Mouse (Mus musculus) forebrain, embryonic 16.5 days (tissue): ENCODE measurements at regions not wholly inside any gene's neighbourhood (a gene's known extent, or its start where the extent isn't known, plus 50 kb on each side); places are given as distances from the start of the nearest gene placed in this dataset.

Source experiments
- ATAC-seq: fragments of 200-750 bp; cut with Nextera tagmentation; 2 replicates; pipeline ENCODE4 v1.8.0; 2017; ENCODE audit warnings: mild to moderate bottlenecking, moderate library complexity
- H3K27ac ChIP-seq: fragments of 300-500 bp; sonication (generic); 2 replicates; pipeline ENCODE4 v1.5.1; 2014; ENCODE audit warnings: low read length, control low read depth
- H3K27me3 ChIP-seq: fragments of 300-500 bp; sonication (generic); replicated peaks from 2 replicates; pipeline ENCODE4 v1.6.1; 2014; ENCODE audit warnings: low read length; ENCODE audit not compliant: control insufficient read depth, insufficient read depth
- H3K36me3 ChIP-seq: fragments of 300-500 bp; sonication (generic); 2 replicates; pipeline ENCODE4 v1.6.1; 2014; ENCODE audit not compliant: control insufficient read depth, insufficient read depth
- H3K4me1 ChIP-seq: fragments of 300-500 bp; sonication (generic); replicated peaks from 2 replicates; pipeline ENCODE4 v1.6.1; 2014; ENCODE audit warnings: low read length; ENCODE audit not compliant: control insufficient read depth, insufficient read depth
- H3K4me2 ChIP-seq: fragments of 300-500 bp; sonication (generic); 2 replicates; pipeline ENCODE4 v1.6.1; 2014; ENCODE audit warnings: mild to moderate bottlenecking, low read length, control low read depth
- H3K4me3 ChIP-seq: fragments of 300-500 bp; sonication (generic); replicated peaks from 2 replicates; pipeline ENCODE4 v1.5.1; 2014; ENCODE audit warnings: mild to moderate bottlenecking, low read length, control low read depth
- H3K9ac ChIP-seq: fragments of 300-500 bp; sonication (generic); replicated peaks from 2 replicates; pipeline ENCODE4 v1.6.1; 2014; ENCODE audit warnings: low read depth, low read length, control low read depth
- H3K9me3 ChIP-seq: fragments of 300-500 bp; sonication (generic); 2 replicates; pipeline ENCODE4 v1.6.1; 2016; ENCODE audit warnings: low read length; ENCODE audit not compliant: control insufficient read depth
- WGBS: fragments of 180-500 bp; shearing (Covaris S2); extraction: QIAGEN DNeasy Blood & Tissue Kit; methylation state at CpG from one replicate; pipeline ENCODE4 v1.1.7; 2014; 5-methylcytosine and 5-hydroxymethylcytosine counted together

DNA sequence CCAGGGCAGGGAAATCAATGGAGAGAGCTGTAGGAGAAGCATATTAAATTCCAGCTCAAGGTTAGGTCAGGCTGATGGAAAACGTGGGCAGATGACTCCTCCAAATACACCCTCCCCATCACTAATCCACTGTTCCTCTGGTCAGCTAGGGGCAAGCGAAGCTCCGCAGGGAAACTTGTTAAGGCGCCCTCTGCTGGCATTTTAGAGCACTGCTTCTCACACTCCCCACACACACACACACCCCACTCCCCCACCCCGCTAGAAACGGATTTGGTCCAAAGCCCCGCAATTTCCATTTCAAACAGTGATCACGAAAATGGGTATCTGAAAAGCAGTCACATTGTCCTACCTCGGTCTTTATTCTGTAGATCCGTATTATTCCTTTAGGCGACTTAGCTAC is 259.0 kb upstream of the Gpc5 start:
- H3K4me3 ChIP-seq, result no peak overlapping the region
- 61% methylated on average over 11 of the region's 11 CpGs for WGBS
- H3K27me3 ChIP-seq, result no peaks in the 10 kb centered on the region
- no peak for ATAC-seq
- H3K4me1 ChIP-seq, result no peaks in the 10 kb centered on the region
- H3K36me3 ChIP-seq, result no peaks in the 10 kb centered on the region
- no peak overlapping the region for H3K4me2 ChIP-seq
- H3K27ac ChIP-seq, result no peak overlapping the region
- H3K9me3 ChIP-seq, result no peaks in the 10 kb centered on the region
- no peak overlapping the region for H3K9ac ChIP-seq

DNA sequence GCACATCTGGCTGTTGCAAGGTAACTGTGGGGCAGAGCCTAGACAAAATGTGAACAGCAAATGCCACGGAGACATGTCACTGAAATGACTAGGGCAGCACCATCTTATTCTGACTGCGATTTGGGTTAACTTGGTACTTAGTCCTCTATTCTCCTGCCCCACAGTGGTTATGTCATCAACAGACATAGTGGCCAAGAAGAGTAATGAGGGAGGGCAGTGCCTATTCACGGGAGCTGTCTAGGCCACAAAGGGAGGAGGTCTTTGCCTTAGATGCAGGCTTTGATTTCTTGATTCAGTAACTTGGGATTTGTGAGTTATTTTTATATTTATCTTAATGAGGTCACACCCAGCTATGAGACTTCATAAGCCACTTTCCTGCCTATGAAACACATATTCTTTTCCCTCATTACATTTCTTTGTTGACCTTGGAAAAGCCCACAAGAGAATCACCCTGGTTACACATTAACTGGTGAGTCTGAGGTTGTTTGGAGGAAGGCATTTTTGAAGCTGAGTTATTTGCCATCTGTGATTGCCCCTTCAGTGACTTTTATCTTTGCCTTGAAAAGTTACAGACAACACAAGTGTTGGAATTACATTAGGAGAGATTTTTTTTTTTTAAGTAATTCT is 255.2 kb upstream of the Gpc5 start:
- 67% methylated on average over 3 of the region's 3 CpGs for WGBS
- no peaks in the 10 kb centered on the region for H3K9me3 ChIP-seq
- H3K4me1 ChIP-seq, result no peaks in the 10 kb centered on the region
- H3K4me3 ChIP-seq, result no peak overlapping the region
- ATAC-seq, result no peak
- no peaks in the 10 kb centered on the region for H3K27me3 ChIP-seq
- no peak overlapping the region for H3K27ac ChIP-seq
- H3K36me3 ChIP-seq, result no peaks in the 10 kb centered on the region
- no peak overlapping the region for H3K4me2 ChIP-seq
- H3K9ac ChIP-seq, result no peak overlapping the region

DNA sequence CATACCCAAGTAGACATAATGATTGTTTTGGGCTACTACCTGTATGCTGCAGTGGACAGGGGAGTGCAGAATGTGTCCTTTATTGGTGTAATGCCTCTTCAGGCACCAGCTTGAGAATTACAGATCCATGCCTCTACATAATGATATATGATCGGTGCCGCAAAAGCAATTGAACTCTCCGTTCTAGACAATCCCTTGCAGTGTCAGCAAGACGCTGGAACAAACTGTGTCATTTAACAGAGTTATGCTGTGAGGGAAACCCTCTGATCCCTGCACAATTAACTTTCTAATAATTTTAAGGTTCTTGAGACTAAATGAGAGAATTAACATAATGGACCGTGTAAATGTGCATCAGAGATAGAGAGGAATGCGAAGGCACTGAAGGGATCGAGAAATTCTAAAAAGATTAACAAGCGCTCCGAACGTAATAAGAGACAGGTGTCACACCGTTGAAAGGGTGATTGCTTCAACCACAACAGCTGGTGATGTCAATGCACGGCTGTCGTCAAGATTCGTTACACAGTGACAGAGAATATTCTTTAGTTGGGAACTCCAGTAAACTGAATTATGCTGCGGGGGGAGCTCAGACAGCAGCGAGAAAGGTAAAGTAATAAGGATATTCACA is 254.3 kb upstream of the Gpc5 start:
- no peak for ATAC-seq
- Histone ChIP-seq H3K9me3 (no peaks in the 10 kb centered on the region), H3K4me2 (peak overlapping the region; percentile 16), H3K4me1 (no peaks in the 10 kb centered on the region), H3K36me3 (no peaks in the 10 kb centered on the region), H3K4me3 (no peak overlapping the region), H3K27me3 (no peaks in the 10 kb centered on the region), H3K9ac (no peak overlapping the region), H3K27ac (no peak overlapping the region)
- WGBS, result 19% methylated on average over 16 of the region's 16 CpGs

DNA sequence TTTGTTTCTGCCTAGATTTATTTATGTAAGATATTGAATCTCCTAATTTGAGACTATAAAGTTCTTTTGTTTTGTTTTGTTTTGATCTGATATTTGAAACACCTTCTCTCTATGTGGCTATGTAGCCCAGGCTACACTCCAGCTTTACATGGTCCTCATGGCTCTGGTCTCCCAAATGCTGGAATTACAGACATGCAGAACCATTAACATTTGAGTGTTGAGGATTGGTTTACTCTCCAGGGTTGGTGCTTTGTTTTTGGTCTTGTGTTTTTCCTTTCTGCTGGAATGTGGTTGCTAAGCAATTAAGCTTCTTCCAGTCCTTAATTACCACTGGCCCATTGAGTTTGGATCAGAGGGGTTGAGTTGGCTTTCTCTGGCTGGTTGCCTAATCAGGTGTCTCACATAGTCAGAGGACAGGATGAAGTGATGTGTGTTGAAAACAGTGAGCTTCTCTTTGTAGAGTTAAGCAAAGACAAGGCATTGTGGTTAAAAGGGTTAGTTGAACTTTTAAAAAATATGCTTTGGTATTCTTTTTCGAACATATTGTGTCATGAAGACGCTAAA is 252.6 kb upstream of the Gpc5 start:
- Histone ChIP-seq H3K36me3 (no peaks in the 10 kb centered on the region), H3K4me2 (no peak overlapping the region), H3K4me1 (0 out of 2 replicates have a peak, but pooled peaks cover 2% of the 10 kb centered on the region), H3K9ac (no peak overlapping the region), H3K27me3 (no peaks in the 10 kb centered on the region), H3K27ac (no peak overlapping the region), H3K9me3 (no peaks in the 10 kb centered on the region), H3K4me3 (no peak overlapping the region)
- 13% methylated on average over 2 of the region's 2 CpGs for WGBS
- peak; percentile 55 for ATAC-seq

DNA sequence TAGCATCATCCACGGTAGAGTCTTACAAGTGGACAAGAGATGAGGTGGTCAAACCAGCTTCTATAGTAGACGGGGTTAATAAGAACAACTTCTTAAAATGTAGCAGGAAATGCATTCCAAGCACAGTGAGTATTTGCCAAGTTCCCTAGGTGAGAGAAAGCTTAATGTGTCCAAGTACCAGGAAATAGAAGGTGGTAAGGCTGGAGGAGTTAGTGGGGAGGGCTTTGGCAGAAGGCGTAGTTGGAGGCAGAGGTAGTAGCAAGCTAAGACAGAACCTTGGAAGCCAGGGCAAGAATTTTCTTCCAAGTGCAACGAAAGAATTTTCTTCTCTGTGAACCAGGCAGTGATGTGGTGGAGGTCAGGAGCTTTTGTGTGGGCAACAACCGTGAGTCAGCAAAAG is 251.2 kb upstream of the Gpc5 start:
- Histone ChIP-seq H3K27ac (no peak overlapping the region), H3K4me2 (no peak overlapping the region), H3K27me3 (no peaks in the 10 kb centered on the region), H3K9ac (no peak overlapping the region), H3K4me1 (0 out of 2 replicates have a peak, but pooled peaks cover 2% of the 10 kb centered on the region), H3K9me3 (no peaks in the 10 kb centered on the region), H3K4me3 (no peak overlapping the region), H3K36me3 (no peaks in the 10 kb centered on the region)
- no peak for ATAC-seq
- 82% methylated on average over 5 of the region's 5 CpGs for WGBS

DNA sequence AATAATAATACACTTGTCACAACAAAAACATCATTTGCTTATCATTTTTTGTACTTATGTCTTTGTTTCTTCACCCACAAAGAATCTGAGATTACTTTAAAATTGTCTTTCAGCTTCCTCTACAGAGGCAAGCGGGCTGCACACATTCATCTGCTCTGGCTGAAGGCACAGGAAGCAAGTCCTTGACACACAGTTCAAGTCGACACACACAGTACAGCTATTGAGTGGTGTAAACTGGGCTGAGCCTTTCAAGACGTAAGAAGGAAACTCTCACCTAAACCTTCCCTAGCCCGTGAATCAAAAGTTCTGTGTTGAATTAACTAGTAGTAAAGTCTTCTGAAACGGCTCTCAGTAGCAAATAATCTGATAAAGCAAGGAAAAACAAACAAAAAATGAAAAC is 250.5 kb upstream of the Gpc5 start:
- H3K9me3 ChIP-seq, result no peaks in the 10 kb centered on the region
- H3K4me3 ChIP-seq, result no peak overlapping the region
- H3K36me3 ChIP-seq, result no peaks in the 10 kb centered on the region
- H3K27ac ChIP-seq, result no peak overlapping the region
- H3K4me1 ChIP-seq, result 0 out of 2 replicates have a peak, but pooled peaks cover 2% of the 10 kb centered on the region
- no peaks in the 10 kb centered on the region for H3K27me3 ChIP-seq
- H3K4me2 ChIP-seq, result no peak overlapping the region
- no peak for ATAC-seq
- no peak overlapping the region for H3K9ac ChIP-seq
- 68% methylated on average over 5 of the region's 5 CpGs for WGBS

DNA sequence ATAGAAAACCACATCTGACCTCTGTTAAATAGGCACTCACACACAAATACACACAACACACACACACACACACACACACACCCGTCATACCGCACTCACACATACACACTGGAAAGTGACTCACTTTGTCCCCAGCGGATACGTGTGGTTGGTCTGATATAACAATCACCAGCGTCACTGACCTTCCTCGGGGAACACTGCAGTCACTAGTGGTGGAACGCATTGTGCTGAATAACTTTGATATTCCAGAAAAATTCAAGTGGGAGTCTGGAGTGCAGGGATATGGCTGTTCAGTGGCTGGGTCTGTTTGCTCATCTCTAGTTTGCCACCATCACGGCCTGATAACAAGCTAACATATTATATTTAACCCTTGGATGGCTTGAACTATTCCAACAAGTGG is 249.7 kb upstream of the Gpc5 start:
- Histone ChIP-seq H3K27ac (no peak overlapping the region), H3K9ac (no peak overlapping the region), H3K4me3 (no peak overlapping the region), H3K9me3 (no peaks in the 10 kb centered on the region), H3K36me3 (no peaks in the 10 kb centered on the region), H3K4me1 (0 out of 2 replicates have a peak, but pooled peaks cover 2% of the 10 kb centered on the region), H3K4me2 (no peak overlapping the region), H3K27me3 (no peaks in the 10 kb centered on the region)
- WGBS, result 85% methylated on average over 8 of the region's 8 CpGs
- no peak for ATAC-seq

DNA sequence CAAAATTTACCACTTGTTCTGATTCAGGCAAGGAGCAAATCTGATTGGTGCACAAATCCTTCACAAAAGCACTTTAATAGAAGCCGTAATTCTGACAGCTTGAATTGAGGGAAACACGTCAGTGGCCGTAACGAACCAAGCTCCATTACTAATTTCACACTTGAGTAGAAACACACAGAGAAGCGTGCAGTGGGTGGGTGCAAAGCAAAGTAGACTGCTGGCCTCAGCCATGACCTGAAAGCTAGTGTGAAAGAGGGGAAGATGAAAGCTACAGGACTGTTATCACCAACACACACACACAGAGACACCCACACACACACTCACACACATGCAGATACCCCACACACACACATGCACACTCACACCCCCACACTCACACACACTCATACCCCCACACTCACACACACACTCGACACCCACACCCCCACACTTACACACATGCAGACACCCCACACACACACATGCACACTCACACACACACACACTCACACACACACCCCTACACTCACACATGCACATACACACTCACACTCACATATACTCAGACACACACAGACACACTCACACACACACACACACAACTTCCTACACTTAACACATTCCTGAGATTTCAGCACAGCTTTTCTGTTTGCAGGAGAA is 248.8 kb upstream of the Gpc5 start:
- no peaks in the 10 kb centered on the region for H3K9me3 ChIP-seq
- H3K9ac ChIP-seq, result no peak overlapping the region
- ATAC-seq, result peak; percentile 43
- no peak overlapping the region for H3K4me3 ChIP-seq
- no peak overlapping the region for H3K27ac ChIP-seq
- H3K27me3 ChIP-seq, result no peaks in the 10 kb centered on the region
- no peaks in the 10 kb centered on the region for H3K36me3 ChIP-seq
- H3K4me1 ChIP-seq, result 0 out of 2 replicates have a peak, but pooled peaks cover 2% of the 10 kb centered on the region
- H3K4me2 ChIP-seq, result no peak overlapping the region
- 24% methylated on average over 6 of the region's 6 CpGs for WGBS

DNA sequence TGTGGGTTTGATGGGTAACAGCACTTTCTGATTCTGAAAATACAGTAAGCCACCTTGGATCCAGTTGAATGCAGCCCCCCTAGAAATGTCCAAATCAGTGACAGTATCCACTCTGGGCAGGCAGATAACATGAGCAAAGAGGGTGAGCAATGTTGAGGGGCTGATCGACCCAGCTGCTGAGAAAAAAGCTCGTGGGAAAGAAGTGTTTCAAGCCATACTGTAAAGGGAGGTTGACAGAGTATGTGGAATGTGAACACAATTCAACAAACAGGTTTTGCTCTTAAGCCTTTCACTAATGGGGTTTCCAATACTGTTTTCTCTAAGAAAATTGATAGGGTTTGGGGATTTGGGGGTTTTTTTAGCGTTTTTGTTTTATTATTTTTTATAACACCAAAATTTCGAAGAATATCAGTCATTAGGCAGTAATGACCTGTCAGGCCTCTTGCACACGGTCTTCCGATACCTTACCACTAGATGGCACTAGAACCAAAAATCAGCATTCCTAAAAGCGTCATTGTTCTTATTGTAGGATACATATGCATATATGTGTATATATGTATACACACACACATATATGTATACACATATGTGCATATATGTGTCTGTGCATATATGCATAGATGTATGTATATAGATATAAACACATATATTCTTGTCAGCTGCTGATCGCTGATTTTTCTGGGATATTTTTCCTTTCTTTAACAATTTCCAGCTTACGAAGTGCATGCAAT is 237.5 kb upstream of the Gpc5 start:
- H3K27me3 ChIP-seq, result no peaks in the 10 kb centered on the region
- WGBS, result 29% methylated on average over 9 of the region's 9 CpGs
- no peak overlapping the region for H3K4me3 ChIP-seq
- ATAC-seq, result peak; percentile 82
- H3K27ac ChIP-seq, result no peak overlapping the region
- H3K4me1 ChIP-seq, result peaks cover 5% of the 10 kb centered on the region; the same call in 1 of the 2 replicates
- no peak overlapping the region for H3K9ac ChIP-seq
- no peaks in the 10 kb centered on the region for H3K9me3 ChIP-seq
- H3K4me2 ChIP-seq, result no peak overlapping the region
- H3K36me3 ChIP-seq, result no peaks in the 10 kb centered on the region
